Mouse (Mus musculus): Measurements from ENCODE around the gene Egfl6.

Gene Egfl6

DNA sequence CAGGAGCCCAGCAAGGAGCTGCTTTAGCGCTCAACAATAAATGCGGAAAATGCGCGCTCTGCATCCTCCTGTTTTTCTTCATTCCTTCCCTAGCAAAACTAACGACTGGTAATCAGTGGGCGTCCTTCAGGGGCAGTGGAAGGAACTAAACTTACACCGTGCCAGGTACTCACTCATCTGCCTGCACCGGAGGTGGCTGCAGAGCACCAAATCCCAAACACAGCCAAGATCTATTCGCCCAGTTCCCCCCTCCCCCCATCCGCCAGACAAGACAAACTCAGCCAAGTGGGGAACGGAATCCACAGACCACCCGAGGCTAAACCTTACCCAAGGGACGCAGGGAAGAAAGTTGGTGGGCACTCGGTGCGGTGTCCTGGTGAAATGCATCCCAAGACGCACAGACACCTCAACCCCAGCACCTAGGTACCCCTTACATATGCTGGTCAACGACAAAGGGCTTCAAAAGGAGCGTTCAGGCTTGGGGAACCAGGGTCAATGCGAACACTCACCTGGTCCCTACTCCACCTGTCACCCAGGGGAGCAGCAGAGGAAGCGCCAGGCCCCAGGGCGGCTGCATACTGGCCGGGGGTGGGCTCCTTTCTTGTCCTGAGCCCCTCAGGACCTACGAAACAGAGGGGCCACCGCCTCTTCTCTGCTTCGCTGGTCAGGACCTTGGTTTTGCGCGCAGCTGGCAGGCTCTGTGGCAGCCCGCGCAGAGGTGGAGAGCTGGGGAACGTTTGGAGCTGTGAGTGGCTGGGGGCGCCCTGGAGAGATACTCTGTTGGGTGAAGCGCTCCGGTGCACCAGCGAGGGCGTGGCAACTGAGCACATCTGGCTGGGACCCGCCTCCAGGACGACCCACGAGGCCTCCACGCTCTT lies at the start of gene Egfl6:
Gene Egfl6, minus strand, starts transcription at position 774 of the 878 bp plus-strand sequence.
- DNase-seq (ENCODE audit: low spot score) = no peak

DNA sequence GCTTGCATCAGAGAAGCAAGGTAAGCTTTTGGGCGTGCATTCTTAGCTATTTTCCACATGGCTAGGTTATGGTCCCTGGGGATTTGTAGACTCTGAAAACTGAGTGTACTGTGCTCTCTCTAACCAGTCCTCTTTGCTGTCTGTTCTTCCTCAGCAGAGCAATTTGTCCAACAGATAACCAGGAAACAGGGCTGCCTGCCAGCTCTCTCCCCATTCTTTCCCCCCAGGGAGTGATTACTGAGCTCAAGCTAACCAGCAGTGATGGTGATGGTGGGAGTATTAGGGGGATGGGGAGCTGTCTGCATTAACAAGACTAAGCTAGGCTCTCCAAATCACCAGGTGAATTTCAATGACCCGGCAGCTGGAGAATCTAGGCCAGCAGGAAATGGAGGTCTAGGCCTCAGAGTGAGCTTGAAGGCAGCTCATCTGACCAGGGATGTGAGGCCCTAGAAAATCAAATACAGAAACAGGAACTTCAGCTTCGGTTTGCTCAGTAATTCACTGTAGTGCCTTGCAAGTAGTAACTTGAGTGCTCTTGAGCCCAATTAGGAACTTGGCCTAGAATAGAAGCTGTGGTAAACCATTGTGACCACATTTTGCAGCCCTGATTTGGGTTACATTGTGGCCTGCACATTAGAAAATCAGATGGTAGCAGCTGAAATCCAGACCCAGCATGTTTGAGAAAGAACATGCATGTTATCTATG lies 41.5 kb upstream of the Egfl6 start:
- no peak for DNase-seq (ENCODE audit: low spot score)

DNA sequence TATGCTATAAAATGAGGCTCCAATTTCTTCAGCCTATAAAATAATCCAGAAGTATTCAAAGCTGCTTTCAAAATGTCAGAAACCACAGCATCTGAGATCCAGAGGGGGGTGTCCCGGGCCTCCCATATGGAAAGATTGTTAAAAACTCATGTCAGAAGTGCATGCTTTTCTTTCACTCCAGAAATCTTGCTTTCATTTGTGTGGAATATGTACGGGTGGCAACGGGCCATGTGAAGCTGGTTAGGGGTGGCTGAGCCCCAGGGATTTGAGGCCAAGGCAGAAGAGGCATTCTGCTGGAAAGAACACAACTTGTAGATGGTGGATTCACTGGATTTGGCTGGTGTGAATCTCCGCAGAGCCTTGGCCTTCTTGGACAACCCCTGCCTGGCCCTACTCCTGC lies 40.7 kb upstream of the Egfl6 start:
- DNase-seq (ENCODE audit: low spot score) = no peak

DNA sequence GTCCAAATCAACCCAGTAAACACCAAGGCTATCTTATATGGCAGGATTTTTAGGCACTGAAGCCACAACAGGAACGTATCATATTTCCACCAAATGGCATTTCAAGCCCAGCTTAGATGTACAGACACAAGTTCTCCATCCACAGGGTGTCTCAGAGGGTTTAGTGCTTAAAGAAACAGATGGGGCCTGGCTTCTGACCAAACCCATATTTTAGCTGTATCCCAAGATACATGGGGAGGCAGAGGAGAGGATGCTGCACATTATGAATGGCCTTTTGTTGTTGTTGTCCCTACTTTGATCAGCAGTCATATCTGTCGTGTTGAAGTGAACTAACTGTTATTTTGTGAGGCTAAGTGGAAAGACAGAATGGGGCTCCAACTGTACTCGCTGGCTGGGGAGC lies 37.7 kb upstream of the Egfl6 start:
- no peak for DNase-seq (ENCODE audit: low spot score)

DNA sequence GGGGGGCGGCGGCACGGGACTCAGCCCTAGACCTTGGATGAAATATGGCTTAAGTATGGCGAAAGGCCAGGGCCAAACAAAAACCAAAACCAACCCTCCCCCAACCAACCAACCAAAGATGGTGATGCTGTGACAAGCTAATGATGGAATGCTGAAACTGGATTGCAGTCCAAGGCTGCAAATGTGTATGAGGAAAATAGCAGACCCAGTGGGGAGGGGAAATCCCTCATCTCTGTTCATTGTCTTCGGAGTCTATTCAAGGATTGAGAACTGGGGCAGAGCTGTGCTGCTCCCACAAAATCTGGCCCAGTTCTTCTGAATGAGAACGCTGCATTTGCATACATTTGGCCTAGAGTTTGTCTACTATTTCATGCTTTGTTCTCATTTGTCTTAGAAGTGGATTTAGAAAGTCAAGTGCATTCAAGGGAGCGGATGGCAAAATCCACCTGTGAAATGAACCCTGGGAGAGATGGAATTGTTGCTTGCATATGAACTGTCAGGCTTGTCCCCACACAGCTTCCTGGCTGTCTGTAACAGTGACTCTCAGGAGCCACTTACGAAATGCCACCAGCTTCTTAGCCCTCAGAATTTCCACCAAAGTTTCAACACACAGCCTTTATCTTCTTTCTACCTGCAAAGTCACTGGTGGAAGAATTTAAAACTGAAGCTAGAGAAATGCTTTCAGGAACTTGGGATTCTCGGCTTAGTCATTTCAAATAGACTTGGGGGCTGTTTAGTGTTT lies 36.2 kb upstream of the Egfl6 start:
- DNase-seq (ENCODE audit: low spot score) = no peak

DNA sequence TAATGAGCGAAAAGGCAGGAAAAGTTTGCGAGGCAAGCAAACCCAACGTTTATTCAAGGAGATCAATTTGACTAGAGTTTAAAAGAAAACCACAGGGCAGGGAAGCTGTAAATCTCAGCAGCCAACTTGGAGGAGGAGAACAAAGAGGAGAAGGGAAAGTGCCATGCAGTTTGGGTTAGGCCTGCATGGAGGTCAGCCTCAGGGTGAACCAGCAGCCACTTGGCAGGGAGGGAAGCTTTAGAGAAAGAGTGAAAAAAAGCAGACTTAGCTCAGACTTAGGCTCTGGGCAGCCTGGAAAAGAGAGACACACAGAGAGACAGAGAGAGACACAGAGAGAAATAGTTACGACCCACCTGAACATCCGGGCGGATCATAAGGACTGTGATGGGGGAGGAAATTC lies 35.4 kb upstream of the Egfl6 start:
- no peak for DNase-seq (ENCODE audit: low spot score)

DNA sequence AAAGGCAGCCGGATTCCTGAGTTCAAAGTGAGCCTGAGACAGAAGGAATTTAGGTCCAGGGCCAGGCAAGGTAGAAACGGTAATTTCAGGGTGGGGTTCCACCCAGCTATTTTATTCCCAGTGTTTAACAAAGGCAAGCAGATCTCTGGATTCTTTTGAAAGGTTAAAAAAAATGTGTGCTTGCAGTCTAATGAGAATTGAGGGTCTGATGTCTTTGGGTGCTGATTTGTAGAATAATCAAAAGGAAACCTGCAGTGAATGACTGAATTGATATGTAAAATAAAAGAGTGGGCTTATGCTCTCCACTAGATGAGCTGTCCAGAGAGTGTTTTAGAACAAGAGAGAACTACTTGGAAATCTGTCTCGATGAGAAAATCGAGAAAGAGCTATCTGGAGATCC lies 33.6 kb upstream of the Egfl6 start:
- no peak for DNase-seq (ENCODE audit: low spot score)

DNA sequence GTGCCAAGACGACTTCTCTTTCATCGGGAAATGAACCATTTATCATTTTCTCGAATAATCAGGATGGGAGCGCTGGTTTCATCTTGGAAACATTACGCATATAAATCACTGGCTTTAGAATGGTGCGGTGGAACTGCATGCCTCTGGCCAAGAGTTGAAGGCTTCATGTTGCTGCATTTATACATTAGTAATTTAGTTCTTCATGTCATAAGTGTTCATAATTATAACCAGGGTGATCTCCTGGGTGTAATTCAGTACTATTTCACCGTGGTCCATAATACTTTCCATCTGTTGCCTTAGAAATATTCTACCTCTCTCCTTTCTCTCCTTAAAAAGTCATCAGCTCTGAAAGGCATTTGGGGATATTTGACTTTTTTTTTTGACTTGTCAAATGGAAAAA lies 29.7 kb upstream of the Egfl6 start:
- no peak for DNase-seq (ENCODE audit: low spot score)

DNA sequence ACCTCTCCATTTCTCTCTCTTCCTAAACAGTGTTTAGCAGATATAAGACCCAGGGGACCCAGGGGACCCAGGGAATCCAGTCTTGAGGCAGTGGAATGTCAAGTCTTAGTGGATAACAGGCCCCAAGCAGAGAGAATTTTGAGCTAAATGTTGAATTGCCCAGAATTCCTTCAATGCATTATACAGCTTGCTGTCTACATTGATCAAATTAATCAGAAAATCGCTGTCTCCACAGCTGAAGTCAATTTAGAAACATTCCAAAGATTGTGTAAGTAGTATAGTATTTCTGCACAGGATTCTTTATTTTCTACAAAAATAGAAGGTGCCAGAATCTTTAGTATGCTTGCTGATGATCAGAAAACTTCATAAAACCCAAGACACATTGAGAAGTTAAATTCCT lies 9.4 kb downstream of the Egfl6 start:
- no peak for DNase-seq (ENCODE audit: low spot score)

DNA sequence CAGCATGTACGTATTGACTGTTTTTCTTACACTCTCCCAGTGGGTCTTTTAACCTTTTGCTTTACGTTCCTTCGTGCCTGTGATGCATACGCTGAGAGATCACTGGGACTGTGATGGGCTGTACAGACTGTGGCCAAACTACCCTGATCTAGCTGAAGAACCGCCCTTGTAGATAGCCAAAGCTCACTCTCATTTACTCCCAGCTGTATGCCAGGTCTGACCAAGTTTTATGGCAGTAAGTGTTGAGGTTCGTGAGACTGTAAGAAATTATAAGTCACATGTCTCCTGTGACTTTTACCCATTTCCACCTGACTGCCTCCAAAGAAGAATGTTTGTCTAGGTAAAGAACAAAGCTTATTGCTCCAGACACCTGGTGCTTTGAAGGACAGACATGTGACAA lies 19.5 kb downstream of the Egfl6 start:
- no peak for DNase-seq (ENCODE audit: low spot score)

DNA sequence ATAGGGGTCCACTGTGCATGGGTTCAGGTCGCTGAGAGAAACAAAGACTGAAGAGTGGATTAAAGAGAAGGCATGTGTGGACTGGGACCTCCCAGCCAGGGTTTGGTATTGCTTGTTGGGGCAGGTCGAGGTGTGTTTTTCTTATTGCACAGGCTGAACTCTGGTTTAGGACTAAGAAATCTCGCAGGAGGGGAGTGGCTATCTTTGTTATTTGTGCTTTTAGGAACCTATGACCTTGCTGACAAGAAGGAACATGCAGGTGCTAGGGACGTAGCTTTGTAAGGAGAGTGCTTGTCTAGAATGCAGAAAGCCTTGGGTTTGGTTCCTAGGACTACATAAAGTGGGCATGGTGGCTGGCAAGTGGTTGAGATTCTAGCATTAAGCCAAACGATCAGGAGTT lies 20.1 kb downstream of the Egfl6 start:
- no peak for DNase-seq (ENCODE audit: low spot score)

DNA sequence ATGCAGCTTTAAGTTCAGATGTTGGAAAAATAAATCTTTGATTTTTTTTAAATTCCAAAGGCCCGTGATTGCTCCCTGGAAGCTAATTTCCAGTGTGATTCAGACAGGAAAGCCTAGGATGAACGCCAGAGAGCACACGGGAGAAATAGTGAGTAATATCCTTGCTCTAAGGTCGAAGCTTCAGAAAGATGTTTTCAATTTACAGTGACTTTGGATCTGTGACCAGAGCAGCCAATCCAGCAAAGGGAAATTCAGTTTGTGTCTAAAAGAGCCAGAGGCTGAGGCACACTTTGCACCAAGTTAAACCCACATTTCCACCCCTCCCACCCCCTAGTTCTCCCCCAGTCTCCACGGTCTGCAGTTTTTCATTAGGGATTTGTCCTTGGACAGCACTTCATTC lies 20.6 kb downstream of the Egfl6 start:
- DNase-seq (ENCODE audit: low spot score) = no peak

DNA sequence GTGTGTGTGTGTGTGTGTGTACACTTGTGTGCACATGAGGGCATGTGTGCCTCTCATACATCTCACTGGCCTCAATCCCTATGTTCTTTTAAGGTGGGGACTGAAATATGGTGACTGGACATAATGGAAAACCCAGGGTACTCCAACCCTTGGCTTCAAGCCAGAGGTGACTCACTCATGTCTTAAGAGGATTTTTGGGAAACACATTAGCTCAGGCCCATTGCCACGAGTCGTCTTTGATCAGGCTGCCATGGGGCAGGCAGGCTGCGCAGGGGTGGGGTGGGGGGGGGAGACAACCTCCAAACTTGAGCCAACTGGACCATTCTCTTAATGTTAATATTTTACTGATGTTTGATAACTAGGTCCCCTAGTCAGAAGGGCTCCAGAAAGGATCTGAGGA lies 26.2 kb downstream of the Egfl6 start:
- DNase-seq (ENCODE audit: low spot score) = no peak

DNA sequence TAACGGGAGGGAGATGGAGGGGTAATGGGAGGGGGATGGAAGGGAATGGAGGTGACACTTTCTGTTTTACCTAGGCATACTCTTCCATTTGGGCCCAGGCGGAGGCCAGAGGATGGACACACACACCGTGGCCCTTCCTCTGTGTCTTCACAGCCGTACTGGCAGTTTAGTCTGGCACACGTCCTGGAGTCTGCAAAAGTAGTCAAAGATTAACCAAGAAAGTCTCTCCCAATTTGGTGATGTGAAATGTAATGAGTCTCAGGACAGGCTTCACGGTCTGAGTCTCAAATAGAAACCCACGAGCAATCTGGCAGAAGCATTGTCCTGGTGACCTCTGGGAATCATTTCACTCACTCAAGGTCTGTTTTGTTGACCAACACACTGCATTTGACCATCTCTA lies 33.2 kb downstream of the Egfl6 start:
- DNase-seq (ENCODE audit: low spot score) = no peak

DNA sequence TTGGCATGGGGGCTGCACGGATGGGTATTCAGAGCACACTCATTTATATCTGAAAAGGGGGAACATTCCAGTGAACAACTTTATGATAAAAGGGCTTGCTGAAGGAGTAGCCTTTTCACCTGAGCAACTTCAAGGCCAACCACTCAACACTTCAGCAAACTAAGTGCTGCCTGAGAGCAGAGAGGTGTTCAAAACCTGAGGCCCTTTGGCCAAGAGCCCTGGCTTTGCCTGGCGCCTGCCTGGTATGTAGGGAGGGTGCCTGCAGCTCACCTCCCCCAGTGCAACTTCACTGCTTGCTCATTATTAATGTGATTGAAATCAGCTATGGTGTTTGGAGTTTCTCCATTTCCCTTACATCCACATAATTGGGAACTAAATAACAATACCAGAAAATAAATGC lies 39.0 kb downstream of the Egfl6 start:
- DNase-seq (ENCODE audit: low spot score) = no peak

DNA sequence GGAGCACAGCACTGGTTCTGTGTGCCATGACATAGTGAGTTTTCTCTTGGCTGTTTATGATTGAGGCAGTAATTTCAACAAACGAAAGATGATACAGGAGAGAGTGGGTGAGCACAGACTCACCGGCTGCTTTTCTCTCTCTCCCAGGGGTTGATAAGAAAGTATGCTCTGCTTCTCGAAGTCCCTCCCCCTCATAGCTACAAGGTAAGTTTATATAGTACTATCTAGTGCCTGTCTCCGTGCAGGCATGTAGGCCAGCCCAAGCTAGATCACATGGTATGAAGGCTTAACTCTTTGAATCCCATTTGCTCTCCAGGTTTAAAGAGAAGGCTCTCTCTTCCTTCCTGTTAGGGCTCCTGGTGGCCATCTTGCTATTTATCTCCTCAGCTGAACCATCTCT lies 50.4 kb downstream of the Egfl6 start:
- DNase-seq (ENCODE audit: low spot score) = no peak

DNA sequence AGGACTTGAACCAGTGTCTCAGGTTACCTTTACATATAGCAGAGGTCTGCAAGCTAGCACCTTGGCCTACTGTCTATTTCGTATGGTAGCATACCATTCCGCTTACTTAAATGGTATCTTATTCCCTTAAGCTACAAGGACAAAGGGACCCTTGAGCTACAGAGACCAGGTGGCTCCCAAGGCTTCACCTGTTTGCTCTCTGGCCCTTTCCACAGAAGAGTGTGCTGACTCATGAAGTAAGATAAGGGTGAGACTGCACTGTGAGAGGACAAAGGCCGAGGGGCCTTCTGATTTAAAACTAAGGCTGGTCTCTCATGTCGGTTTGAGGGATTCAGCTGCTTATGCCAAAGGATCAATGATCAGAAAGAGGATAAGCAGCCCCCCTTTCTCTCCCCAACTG lies 52.1 kb downstream of the Egfl6 start:
- no peak for DNase-seq (ENCODE audit: low spot score)

DNA sequence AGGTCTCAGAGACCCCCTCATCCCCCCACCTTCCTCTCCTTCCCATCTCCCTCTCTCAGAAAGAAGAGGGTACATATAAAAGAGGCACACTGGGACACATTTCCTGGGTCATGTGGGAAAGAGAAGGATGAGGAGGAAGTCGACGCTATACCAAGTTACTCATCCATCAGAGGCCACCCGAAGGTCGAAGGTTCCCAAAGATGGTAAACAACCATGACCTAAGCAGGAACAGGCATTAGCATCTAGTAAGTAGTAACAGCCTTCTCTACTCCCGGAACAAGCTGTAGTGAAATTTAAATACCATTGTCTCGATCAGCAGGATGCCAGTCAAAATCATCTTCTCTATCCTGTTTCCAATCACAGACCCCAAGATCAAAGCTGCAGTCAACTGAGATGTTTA lies 53.8 kb downstream of the Egfl6 start:
- DNase-seq (ENCODE audit: low spot score) = no peak

DNA sequence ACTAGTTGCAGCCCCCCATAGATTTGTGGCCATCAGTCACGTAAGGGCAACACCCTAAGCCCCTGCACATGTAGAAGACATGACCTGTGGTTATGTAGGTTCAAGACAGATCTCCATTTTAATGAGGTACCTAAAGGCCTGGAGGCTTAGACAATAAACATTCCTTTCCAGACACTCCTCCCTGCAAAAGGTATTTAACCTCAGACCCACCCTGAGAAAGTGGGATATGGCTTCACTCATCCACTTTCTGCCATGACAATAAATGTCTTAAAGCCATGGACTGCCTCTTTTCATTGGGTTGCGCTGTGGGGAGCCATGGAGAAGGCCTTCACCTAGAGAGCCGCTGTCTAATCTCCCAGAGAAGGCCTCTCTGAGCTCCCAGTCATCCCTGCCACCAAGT lies 57.4 kb downstream of the Egfl6 start:
- DNase-seq (ENCODE audit: low spot score) = no peak

DNA sequence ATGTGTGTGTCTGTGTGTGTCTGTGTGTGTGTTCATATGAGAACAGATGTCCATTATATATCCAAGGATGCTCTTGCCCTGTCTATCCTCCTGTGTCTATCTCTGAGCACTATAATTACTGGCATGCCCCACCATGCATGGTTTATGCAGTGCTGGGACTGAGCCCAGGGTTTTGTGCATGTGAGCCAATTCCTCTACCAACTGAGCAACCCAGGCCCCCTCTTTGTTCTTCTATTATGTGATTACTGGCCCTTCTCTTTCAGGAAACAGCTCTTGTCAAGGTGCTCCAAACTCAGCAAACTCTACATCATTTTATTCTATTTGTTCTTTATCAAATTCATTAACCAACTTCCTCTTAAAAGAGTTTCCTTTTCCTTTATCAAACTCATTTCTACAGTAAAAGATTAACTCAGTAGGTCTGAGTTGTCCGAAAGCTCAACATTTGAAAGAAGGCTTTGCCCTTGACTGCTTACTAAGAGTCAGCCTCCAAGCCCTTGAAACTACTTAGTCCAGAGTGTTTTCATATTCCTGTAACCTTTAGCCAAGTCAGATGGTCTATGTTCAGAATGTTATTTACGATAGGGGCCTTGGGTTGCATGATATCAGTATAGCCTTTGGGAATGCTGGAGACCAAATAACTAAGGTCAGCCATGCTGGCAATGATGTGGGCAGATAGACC lies 59.7 kb downstream of the Egfl6 start:
- DNase-seq (ENCODE audit: low spot score) = no peak

DNA sequence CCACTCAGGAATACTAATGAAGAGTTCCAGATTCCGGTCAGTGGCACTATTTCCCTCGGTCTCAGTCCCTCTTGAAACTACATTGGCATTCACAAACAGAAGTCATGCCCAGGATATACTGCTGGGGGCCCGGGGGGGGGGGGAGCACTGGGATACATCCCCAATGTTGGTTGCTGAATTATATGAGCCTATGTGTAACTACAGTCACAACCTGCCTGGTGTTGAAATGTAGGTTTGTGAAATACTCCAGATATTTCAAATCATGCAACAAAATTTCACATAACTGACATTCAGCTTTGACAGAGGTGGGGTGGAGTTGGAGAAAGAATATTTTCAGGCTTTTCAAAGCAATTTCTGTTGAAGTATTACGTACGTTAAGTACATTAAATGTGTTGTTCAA lies 64.7 kb downstream of the Egfl6 start:
- no peak for DNase-seq (ENCODE audit: low spot score)

DNA sequence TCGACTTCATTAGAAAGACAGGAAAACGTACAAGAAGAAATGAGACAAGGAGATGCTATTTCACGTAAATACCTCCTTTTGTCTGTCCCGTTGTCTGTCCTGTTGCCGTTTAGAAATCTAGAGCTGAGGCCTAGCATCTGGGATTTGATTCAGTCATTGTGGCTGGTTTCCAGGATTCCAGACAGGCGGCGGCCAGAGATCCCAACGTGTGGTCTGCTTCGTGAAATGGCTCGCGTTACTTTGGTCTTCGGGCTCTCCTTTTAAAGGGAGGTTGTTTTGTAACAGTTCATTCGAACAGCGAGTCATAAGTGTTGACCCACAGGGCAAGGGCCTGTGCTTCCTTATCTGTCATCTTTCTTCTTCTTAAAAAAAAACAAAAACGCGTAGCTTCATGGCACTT lies 67.2 kb downstream of the Egfl6 start, which contains the start of gene Tceanc:
Gene Tceanc, minus strand, starts transcription at position 223 of the 400 bp plus-strand sequence.
- no peak for DNase-seq (ENCODE audit: low spot score)

Data from urinary bladder, postnatal 25 days (tissue).